Mouse (Mus musculus) spleen, adult 2 months (tissue): Measurements from ENCODE around the gene Ccnl2. TPM values are rescaled to one million over a fixed set of nuclear protein-coding genes. Genes with fewer than 3 reads are reported as not detected.

Experiments used
- DNase-seq, 2 experiments: peaks; one replicate each; pipeline versions ENCODE4 v3.0.0 to v3.0.0-alpha.2; 2012 to 2021; ENCODE audit warnings: low spot score in 2 of 2, low read depth in 1 of 2
- H3K27ac ChIP-seq: fragments of 200-500 bp; 2 replicates; pipeline ENCODE4 v1.5.1; 2012; ENCODE audit warnings: low read length, inconsistent platforms; ENCODE audit not compliant: insufficient read depth
- H3K27me3 ChIP-seq: fragments of 200-500 bp; 2 replicates; pipeline ENCODE4 v1.6.1; 2012; ENCODE audit warnings: mild to moderate bottlenecking, moderate library complexity, low read length, inconsistent platforms; ENCODE audit not compliant: control insufficient read depth, insufficient read depth
- H3K36me3 ChIP-seq: fragments of 200-500 bp; 2 replicates; pipeline ENCODE4 v1.6.1; 2012; ENCODE audit warnings: mild to moderate bottlenecking, low read length, inconsistent platforms; ENCODE audit not compliant: control insufficient read depth, insufficient read depth
- H3K4me1 ChIP-seq: fragments of 200-500 bp; 2 replicates; pipeline ENCODE4 v1.6.1; 2011; ENCODE audit warnings: inconsistent platforms; ENCODE audit not compliant: control insufficient read depth, insufficient read depth, insufficient read length
- H3K4me3 ChIP-seq: fragments of 200-500 bp; 2 replicates; pipeline ENCODE4 v1.5.1; 2011; ENCODE audit warnings: mild to moderate bottlenecking, inconsistent platforms; ENCODE audit not compliant: insufficient read depth, insufficient read length; ENCODE audit errors: extremely low read depth
- CTCF ChIP-seq: fragments of 200-500 bp; IDR thresholded peaks from 2 replicates; pipeline ENCODE4 v1.5.1; 2011; ENCODE audit warnings: mild to moderate bottlenecking, inconsistent platforms; ENCODE audit not compliant: insufficient read depth, insufficient read length, insufficient replicate concordance; ENCODE audit errors: extremely low read depth
- POLR2A ChIP-seq: fragments of 200-500 bp; IDR thresholded peaks from 2 replicates; pipeline ENCODE4 v1.6.1; 2011; ENCODE audit warnings: low read depth, low read length, inconsistent platforms
- WGBS: fragments of 180-500 bp; shearing (Covaris S2); methylation state at CpG from one replicate; pipeline ENCODE4 v1.1.7; 2018; 5-methylcytosine and 5-hydroxymethylcytosine counted together
- polyA plus RNA-seq: library from polyadenylated mRNA; depleted of rRNA; stranded (reverse); fragments of >200 nt; gene quantifications from 2 replicates; pipeline ENCODE4 v1.2.3, GENCODE M21; 2012

Gene Ccnl2
- polyA plus RNA-seq, 1 experiment: 56.2 TPM

GRCm38 (mm10) chr4:155803340-155804041, 8.8 kb upstream of the Ccnl2 start:
- DNase-seq: peak; percentile 90 to 94
- no peaks in the 10 kb centered on the region for H3K27me3 ChIP-seq
- H3K27ac ChIP-seq: peak overlapping the region; percentile 59
- TF ChIP-seq POLR2A (peak; percentile 85), CTCF (no peak)
- WGBS: under 1% methylated on average over 58 of the region's 58 CpGs
- peak overlapping the region; percentile 95 for H3K4me3 ChIP-seq
- peaks cover 16% of the 10 kb centered on the region for H3K36me3 ChIP-seq
- H3K4me1 ChIP-seq: peaks cover 6% of the 10 kb centered on the region; the same call in 1 of the 2 replicates

- TF ChIP-seq CTCF: no peak
- no peak for TF ChIP-seq POLR2A
- peaks cover 4% of the 10 kb centered on the region; the same call in 1 of the 2 replicates for H3K4me1 ChIP-seq
- peaks cover 26% of the 10 kb centered on the region for H3K36me3 ChIP-seq
- 91% methylated on average over 3 of the region's 3 CpGs for WGBS
- H3K4me3 ChIP-seq: no peak overlapping the region
- DNase-seq: no peak
- H3K27ac ChIP-seq: no peak overlapping the region
- H3K27me3 ChIP-seq: no peaks in the 10 kb centered on the region
These were observed 4.4 kb upstream of the Ccnl2 start for GRCm38 (mm10) chr4:155807841-155808240.

GRCm38 (mm10) chr4:155812665-155813181, 434 bp downstream of the Ccnl2 start:
- Histone ChIP-seq H3K27me3 (no peaks in the 10 kb centered on the region), H3K4me1 (peaks cover 3% of the 10 kb centered on the region; the same call in 1 of the 2 replicates), H3K4me3 (peak overlapping the region; percentile 88), H3K27ac (peak overlapping the region; percentile 86), H3K36me3 (peaks cover 40% of the 10 kb centered on the region)
- TF ChIP-seq POLR2A (no peak), CTCF (no peak)
- DNase-seq: no peak
- under 1% methylated on average over 49 of the region's 49 CpGs for WGBS

GRCm38 (mm10) chr4:155817533-155817932, 5.2 kb downstream of the Ccnl2 start:
- Histone ChIP-seq H3K27me3 (no peaks in the 10 kb centered on the region), H3K4me3 (no peak overlapping the region), H3K27ac (no peak overlapping the region), H3K4me1 (peaks cover 3% of the 10 kb centered on the region; the same call in 1 of the 2 replicates), H3K36me3 (peaks cover 57% of the 10 kb centered on the region)
- 86% methylated on average over 4 of the region's 4 CpGs for WGBS
- DNase-seq: no peak
- TF ChIP-seq POLR2A (no peak), CTCF (no peak)

GRCm38 (mm10) chr4:155821025-155821424, 8.7 kb downstream of the Ccnl2 start:
- H3K4me3 ChIP-seq: no peak overlapping the region

GRCm38 (mm10) chr4:155823443-155823842, 11.2 kb downstream of the Ccnl2 start:
- Histone ChIP-seq H3K27ac (no peak overlapping the region), H3K27me3 (no peaks in the 10 kb centered on the region), H3K36me3 (peaks cover 45% of the 10 kb centered on the region), H3K4me3 (no peak overlapping the region), H3K4me1 (no peaks in the 10 kb centered on the region)
- 97% methylated on average over 16 of the region's 16 CpGs for WGBS
- no peak for DNase-seq
- TF ChIP-seq POLR2A: no peak
- no peak for TF ChIP-seq CTCF

More at GRCm38 (mm10) chr4:155821025-155821424, 8.7 kb downstream of the Ccnl2 start:
- no peak for DNase-seq
- H3K27ac ChIP-seq: no peak overlapping the region
- H3K36me3 ChIP-seq: peaks cover 63% of the 10 kb centered on the region
- no peak for TF ChIP-seq CTCF
- no peak for TF ChIP-seq POLR2A
- H3K27me3 ChIP-seq: no peaks in the 10 kb centered on the region
- 84% methylated on average over 7 of the region's 7 CpGs for WGBS
- H3K4me1 ChIP-seq: no peaks in the 10 kb centered on the region

- Histone ChIP-seq H3K27me3 (no peaks in the 10 kb centered on the region), H3K4me1 (peaks cover 9% of the 10 kb centered on the region; the same call in 1 of the 2 replicates), H3K4me3 (no peak overlapping the region), H3K27ac (no peak overlapping the region), H3K36me3 (peaks cover 2% of the 10 kb centered on the region)
- DNase-seq: no peak
- WGBS: 92% methylated on average over 4 of the region's 4 CpGs
- TF ChIP-seq CTCF (no peak), POLR2A (no peak)
These were observed 17.6 kb downstream of the Ccnl2 start for GRCm38 (mm10) chr4:155829866-155830265.
